Mouse (Mus musculus) liver, adult 2 months (tissue): ENCODE results near the gene Bclaf3. TPM values are rescaled to one million over a fixed set of nuclear protein-coding genes. Genes with fewer than 3 reads are reported as not detected.
"Not testable (repeated sequence)": the region's sequence is repeated elsewhere in the genome, so short reads cannot be mapped to it uniquely, and the experiment has no call there.

ENCODE experiments used
- DNase-seq: peaks from one replicate; pipeline ENCODE4 v3.0.0-alpha.2; 2011; ENCODE audit warnings: low read depth, low spot score; ENCODE audit errors: extremely low read depth
- H3K27ac ChIP-seq: fragments of 200-500 bp; replicated peaks from 2 replicates; pipeline ENCODE4 v1.5.1; 2012; ENCODE audit warnings: low read depth, mild to moderate bottlenecking, control low read depth, inconsistent platforms, low read length; ENCODE audit not compliant: insufficient read depth
- H3K27me3 ChIP-seq: fragments of 200-500 bp; 2 replicates; pipeline ENCODE4 v1.6.1; 2012; ENCODE audit warnings: mild to moderate bottlenecking, moderate library complexity, low read length, inconsistent platforms; ENCODE audit not compliant: control insufficient read depth, insufficient read depth
- H3K36me3 ChIP-seq: fragments of 200-500 bp; 2 replicates; pipeline ENCODE4 v1.6.1; 2012; ENCODE audit warnings: low read length, inconsistent platforms; ENCODE audit not compliant: control insufficient read depth, insufficient read depth
- H3K4me1 ChIP-seq: fragments of 200-500 bp; 2 replicates; pipeline ENCODE4 v1.6.1; 2011; ENCODE audit warnings: low read length; ENCODE audit not compliant: control insufficient read depth, insufficient read depth
- H3K4me3 ChIP-seq: fragments of 200-500 bp; 2 replicates; pipeline ENCODE4 v1.5.1; 2011; ENCODE audit warnings: low read depth, mild to moderate bottlenecking, control low read depth, low read length, moderate library complexity; ENCODE audit not compliant: insufficient read depth
- H3K79me2 ChIP-seq: fragments of 200-500 bp; 2 replicates; pipeline ENCODE4 v1.6.1; 2012; ENCODE audit warnings: inconsistent platforms, mild to moderate bottlenecking, low read length, moderate library complexity; ENCODE audit not compliant: control insufficient read depth, insufficient read depth
- H3K9ac ChIP-seq: fragments of 200-500 bp; 2 replicates; pipeline ENCODE4 v1.6.1; 2012; ENCODE audit warnings: low read depth, mild to moderate bottlenecking, control low read depth, inconsistent platforms, low read length
- CTCF ChIP-seq: fragments of 200-500 bp; IDR thresholded peaks from 2 replicates; pipeline ENCODE4 v1.5.1; 2011; ENCODE audit warnings: low read depth, low read length, control low read depth
- POLR2A ChIP-seq: fragments of 200-500 bp; IDR thresholded peaks from 2 replicates; pipeline ENCODE4 v1.6.1; 2011; ENCODE audit warnings: low read length, control low read depth; ENCODE audit not compliant: insufficient read depth; ENCODE audit errors: extremely low read depth
- whole genome bisulfite sequencing: fragments of 180-500 bp; shearing (Covaris S2); methylation state at CpG from one replicate; pipeline ENCODE4 v1.1.7; 2018; 5-methylcytosine and 5-hydroxymethylcytosine counted together
- polyA plus RNA-seq: library from polyadenylated mRNA; depleted of rRNA; stranded (reverse); fragments of >200 nt; gene quantifications from 2 replicates; pipeline ENCODE4 v1.2.3, GENCODE M21; 2012
- total RNA-seq: library from RNA; depleted of rRNA; stranded (reverse); fragments of >200 nt; gene quantifications from 2 replicates; pipeline ENCODE4 v1.2.3, GENCODE M21; 2014

The Bclaf3 gene
- total and polyA plus RNA-seq, 2 experiments = 0.61 to 2.5 TPM

DNA sequence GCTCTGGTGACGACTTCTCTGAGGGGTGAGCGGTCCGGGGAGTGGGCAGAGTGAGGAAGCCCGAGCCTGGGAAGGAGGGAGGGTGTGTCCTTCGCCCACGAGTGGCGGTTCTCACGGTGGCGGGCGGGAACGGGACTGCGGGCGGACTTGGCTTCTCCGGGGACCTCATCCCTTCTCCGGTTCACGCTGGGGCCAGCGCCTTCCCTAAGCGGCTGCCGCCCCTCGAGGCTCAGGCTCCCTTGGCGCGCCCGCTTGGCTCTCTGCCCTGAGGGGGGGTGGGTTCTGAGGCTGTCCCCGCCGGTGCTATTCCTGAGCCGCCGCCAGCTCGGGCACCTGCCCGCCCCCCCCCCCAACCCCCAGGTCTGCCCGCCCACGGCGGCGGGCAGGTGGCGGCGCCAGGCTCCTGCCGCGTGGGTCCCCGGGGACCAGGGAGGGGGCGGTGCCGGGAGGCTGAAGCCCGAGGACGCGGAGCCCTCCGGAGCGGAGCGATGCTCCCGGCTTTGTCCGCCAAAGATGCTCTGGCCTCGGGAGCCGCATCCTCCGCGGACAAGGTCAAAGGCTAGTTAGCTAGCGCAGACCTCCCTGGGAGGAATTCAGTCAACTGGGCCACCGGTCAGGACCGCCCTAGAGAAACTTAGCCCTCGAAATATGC is 6.4 kb downstream of the Bclaf3 start:
- Histone ChIP-seq H3K4me1 (0 out of 2 replicates have a peak, but pooled peaks cover 1% of the 10 kb centered on the region), H3K36me3 (no peaks in the 10 kb centered on the region), H3K27me3 (no peaks in the 10 kb centered on the region), H3K9ac (peak overlapping the region; percentile 85), H3K79me2 (no peaks in the 10 kb centered on the region), H3K27ac (peak overlapping the region; percentile 70), H3K4me3 (peak overlapping the region; percentile 100)
- peak; percentile 13 for DNase-seq
- TF ChIP-seq CTCF = no peak
- TF ChIP-seq POLR2A = no peak
- WGBS = under 1% methylated on average over 33 of the region's 56 CpGs

DNA sequence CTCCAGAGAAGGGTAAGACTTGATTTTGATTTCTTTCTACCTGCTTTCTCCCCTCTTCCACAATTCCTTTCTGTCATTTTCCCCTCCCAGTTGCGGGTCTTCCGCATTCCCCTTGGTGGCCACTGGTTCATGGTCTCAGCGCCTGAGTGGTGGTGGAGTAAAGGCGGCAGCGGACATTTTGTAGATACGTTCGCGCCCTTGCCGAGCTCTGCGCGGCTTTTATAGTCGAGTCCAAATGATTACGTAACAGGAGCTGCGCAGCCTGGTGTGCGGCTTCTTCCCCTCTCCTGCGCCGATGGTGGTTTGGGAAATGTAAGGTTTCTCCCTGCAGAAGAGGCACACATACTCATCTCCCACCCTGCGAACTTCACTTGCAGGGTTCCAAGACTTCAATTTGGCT is 15.4 kb downstream of the Bclaf3 start:
- no peak overlapping the region for H3K27ac ChIP-seq
- no peak for TF ChIP-seq CTCF
- no peak for TF ChIP-seq POLR2A
- H3K79me2 ChIP-seq = no peaks in the 10 kb centered on the region
- WGBS = 96% methylated on average over 18 of the region's 18 CpGs
- H3K27me3 ChIP-seq = no peaks in the 10 kb centered on the region
- H3K36me3 ChIP-seq = no peaks in the 10 kb centered on the region
- DNase-seq = no peak
- no peak overlapping the region for H3K9ac ChIP-seq
- H3K4me3 ChIP-seq = no peak overlapping the region
- H3K4me1 ChIP-seq = no peaks in the 10 kb centered on the region

- WGBS = 97% methylated on average over 5 of the region's 5 CpGs
- no peak overlapping the region for H3K4me3 ChIP-seq
- TF ChIP-seq CTCF = no peak
- TF ChIP-seq POLR2A = no peak
Measured at GRCm38 (mm10) chrX:159547093-159547492, 20.6 kb downstream of the Bclaf3 start.

GRCm38 (mm10) chrX:159584738-159585137 is 58.2 kb downstream of the Bclaf3 start:
- not testable (repeated sequence) for H3K9ac ChIP-seq, H3K4me1 ChIP-seq, H3K79me2 ChIP-seq, H3K27me3 ChIP-seq, H3K4me3 ChIP-seq, H3K36me3 ChIP-seq, DNase-seq, H3K27ac ChIP-seq
- 93% methylated on average over 7 of the region's 7 CpGs for WGBS

More at GRCm38 (mm10) chrX:159547093-159547492, 20.6 kb downstream of the Bclaf3 start:
- DNase-seq = no peak
- no peaks in the 10 kb centered on the region for H3K4me1 ChIP-seq
- H3K79me2 ChIP-seq = no peaks in the 10 kb centered on the region
- no peak overlapping the region for H3K27ac ChIP-seq
- H3K9ac ChIP-seq = no peak overlapping the region
- peaks cover 1% of the 10 kb centered on the region; the same call in 1 of the 2 replicates for H3K36me3 ChIP-seq
- H3K27me3 ChIP-seq = no peaks in the 10 kb centered on the region

DNA sequence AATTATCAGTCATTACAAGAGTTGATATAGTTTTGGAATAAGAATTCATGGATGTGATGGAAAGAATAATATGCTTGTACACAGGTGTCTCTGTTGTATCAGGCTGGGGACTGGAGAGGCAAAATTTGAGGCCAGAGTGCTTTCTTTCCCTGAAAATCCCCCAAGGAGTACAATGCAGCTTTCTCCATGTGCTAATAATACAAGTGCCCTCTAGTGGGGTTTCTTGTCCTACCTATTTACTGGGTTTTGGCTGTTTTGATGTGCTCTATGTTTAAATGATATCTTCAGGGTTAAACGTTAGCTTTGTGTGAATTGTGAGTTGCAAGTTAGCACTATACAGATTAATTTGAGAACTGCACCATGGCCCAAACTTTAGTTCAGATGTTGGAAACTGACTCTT is 65.1 kb downstream of the Bclaf3 start:
- Histone ChIP-seq H3K27ac (no peak overlapping the region), H3K79me2 (no peaks in the 10 kb centered on the region), H3K9ac (no peak overlapping the region), H3K36me3 (no peaks in the 10 kb centered on the region), H3K4me1 (no peaks in the 10 kb centered on the region), H3K27me3 (no peaks in the 10 kb centered on the region), H3K4me3 (no peak overlapping the region)
- no peak for DNase-seq
- WGBS = 65% methylated on average over 1 of the region's 1 CpGs
- TF ChIP-seq CTCF (no peak), POLR2A (no peak)

DNA sequence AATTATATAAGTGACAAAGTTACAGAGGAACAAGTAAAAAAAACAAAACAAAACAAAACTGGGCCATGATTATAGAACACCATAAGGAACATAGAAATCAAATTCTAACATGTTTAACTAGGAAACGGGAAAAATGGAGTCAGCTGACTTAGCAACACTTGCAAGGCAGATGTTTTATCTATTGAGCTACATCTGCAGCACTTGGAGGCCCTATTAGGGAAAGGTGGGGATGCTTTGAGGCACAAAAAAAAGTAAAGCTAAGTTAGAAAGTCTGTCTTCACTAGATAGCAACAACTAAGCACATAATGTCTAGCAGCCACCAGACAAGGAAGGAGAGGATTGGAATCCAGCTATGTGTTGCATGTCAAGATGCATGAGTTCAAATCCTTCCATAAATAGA is 71.0 kb downstream of the Bclaf3 start:
- no peak overlapping the region for H3K9ac ChIP-seq
- H3K27me3 ChIP-seq = no peaks in the 10 kb centered on the region
- 93% methylated on average over 1 of the region's 1 CpGs for WGBS
- no peak for DNase-seq
- H3K79me2 ChIP-seq = no peaks in the 10 kb centered on the region
- H3K27ac ChIP-seq = no peak overlapping the region
- TF ChIP-seq POLR2A = no peak
- no peak for TF ChIP-seq CTCF
- H3K4me1 ChIP-seq = no peaks in the 10 kb centered on the region
- no peaks in the 10 kb centered on the region for H3K36me3 ChIP-seq
- no peak overlapping the region for H3K4me3 ChIP-seq
